Mouse (Mus musculus): ENCODE results near the gene Slc7a7. TPM values are rescaled to one million over a fixed set of nuclear protein-coding genes. Genes with fewer than 3 reads are reported as not detected.

Slc7a7 gene
- polyA plus RNA-seq, 1 experiment from 2014 or later = 51.0 TPM

- no peak overlapping the region for H3K9ac ChIP-seq
- WGBS = 59% methylated on average over 7 of the region's 7 CpGs
- H3K4me3 ChIP-seq (replicated peaks) = no peak overlapping the region
- H3K27ac ChIP-seq = no peak overlapping the region
- no peak overlapping the region for H3K4me2 ChIP-seq (replicated peaks)
- ATAC-seq = no peak
- H3K27me3 ChIP-seq (replicated peaks) = no peaks in the 10 kb centered on the region
- H3K4me1 ChIP-seq (replicated peaks) = peaks cover 3% of the 10 kb centered on the region; the same call in 1 of the 2 replicates
- H3K36me3 ChIP-seq = 0 out of 2 replicates have a peak, but pooled peaks cover 3% of the 10 kb centered on the region
- H3K9me3 ChIP-seq = no peaks in the 10 kb centered on the region
Observed at GRCm38 (mm10) chr14:54398528-54398916, 19.1 kb downstream of the Slc7a7 start.

- Histone ChIP-seq H3K4me3 (replicated peaks) (no peak overlapping the region), H3K9ac (no peak overlapping the region), H3K36me3 (0 out of 2 replicates have a peak, but pooled peaks cover 3% of the 10 kb centered on the region), H3K27me3 (replicated peaks) (no peaks in the 10 kb centered on the region), H3K9me3 (no peaks in the 10 kb centered on the region), H3K4me2 (replicated peaks) (no peak overlapping the region), H3K4me1 (replicated peaks) (peaks cover 3% of the 10 kb centered on the region; the same call in 1 of the 2 replicates), H3K27ac (no peak overlapping the region)
- ATAC-seq = no peak
- WGBS = 72% methylated on average over 7 of the region's 7 CpGs
Observed at GRCm38 (mm10) chr14:54397872-54398527, 19.6 kb downstream of the Slc7a7 start.

GRCm38 (mm10) chr14:54396685-54397084 is 20.9 kb downstream of the Slc7a7 start:
- H3K27ac ChIP-seq = no peak overlapping the region
- no peak overlapping the region for H3K4me2 ChIP-seq (replicated peaks)
- 63% methylated on average over 7 of the region's 7 CpGs for WGBS
- H3K9ac ChIP-seq = no peak overlapping the region
- no peaks in the 10 kb centered on the region; the same call in 1 of the 2 replicates for H3K4me1 ChIP-seq (replicated peaks)
- H3K36me3 ChIP-seq = 0 out of 2 replicates have a peak, but pooled peaks cover 3% of the 10 kb centered on the region
- ATAC-seq = no peak
- H3K9me3 ChIP-seq = no peaks in the 10 kb centered on the region
- H3K27me3 ChIP-seq (replicated peaks) = no peaks in the 10 kb centered on the region
- H3K4me3 ChIP-seq (replicated peaks) = no peak overlapping the region

GRCm38 (mm10) chr14:54394309-54394708 is 23.3 kb downstream of the Slc7a7 start:
- H3K9ac ChIP-seq = no peak overlapping the region
- H3K36me3 ChIP-seq = 0 out of 2 replicates have a peak, but pooled peaks cover 3% of the 10 kb centered on the region
- H3K27ac ChIP-seq = no peak overlapping the region
- H3K4me1 ChIP-seq (replicated peaks) = no peaks in the 10 kb centered on the region; the same call in 1 of the 2 replicates
- H3K27me3 ChIP-seq (replicated peaks) = no peaks in the 10 kb centered on the region
- no peak overlapping the region for H3K4me3 ChIP-seq (replicated peaks)
- H3K4me2 ChIP-seq (replicated peaks) = no peak overlapping the region
- no peak for ATAC-seq
- no peaks in the 10 kb centered on the region for H3K9me3 ChIP-seq

- Histone ChIP-seq H3K4me2 (replicated peaks) (no peak overlapping the region), H3K27me3 (replicated peaks) (no peaks in the 10 kb centered on the region), H3K36me3 (0 out of 2 replicates have a peak, but pooled peaks cover 3% of the 10 kb centered on the region), H3K9ac (no peak overlapping the region), H3K27ac (no peak overlapping the region), H3K4me3 (replicated peaks) (no peak overlapping the region), H3K4me1 (replicated peaks) (no peaks in the 10 kb centered on the region), H3K9me3 (no peaks in the 10 kb centered on the region)
- no peak for ATAC-seq
- WGBS = 84% methylated on average over 3 of the region's 3 CpGs
Observed at GRCm38 (mm10) chr14:54393794-54394193, 23.8 kb downstream of the Slc7a7 start.

GRCm38 (mm10) chr14:54390843-54391242 is 26.7 kb downstream of the Slc7a7 start:
- Histone ChIP-seq H3K36me3 (0 out of 2 replicates have a peak, but pooled peaks cover 3% of the 10 kb centered on the region), H3K4me3 (replicated peaks) (no peak overlapping the region), H3K9me3 (no peaks in the 10 kb centered on the region), H3K4me2 (replicated peaks) (no peak overlapping the region), H3K9ac (no peak overlapping the region), H3K4me1 (replicated peaks) (no peaks in the 10 kb centered on the region; the same call in 1 of the 2 replicates), H3K27me3 (replicated peaks) (no peaks in the 10 kb centered on the region), H3K27ac (no peak overlapping the region)
- 39% methylated on average over 6 of the region's 6 CpGs for WGBS
- ATAC-seq = no peak

- ATAC-seq = no peak
- Histone ChIP-seq H3K4me2 (replicated peaks) (no peak overlapping the region), H3K36me3 (no peaks in the 10 kb centered on the region), H3K9ac (no peak overlapping the region), H3K27ac (no peak overlapping the region), H3K4me3 (replicated peaks) (no peak overlapping the region), H3K4me1 (replicated peaks) (peaks cover 10% of the 10 kb centered on the region), H3K9me3 (no peaks in the 10 kb centered on the region), H3K27me3 (replicated peaks) (no peaks in the 10 kb centered on the region)
- 67% methylated on average over 6 of the region's 6 CpGs for WGBS
Observed at GRCm38 (mm10) chr14:54387546-54387945, 30.0 kb downstream of the Slc7a7 start.

GRCm38 (mm10) chr14:54385968-54386618 is 31.5 kb downstream of the Slc7a7 start:
- no peaks in the 10 kb centered on the region for H3K9me3 ChIP-seq
- no peak overlapping the region for H3K4me3 ChIP-seq (replicated peaks)
- no peak overlapping the region for H3K4me2 ChIP-seq (replicated peaks)
- H3K4me1 ChIP-seq (replicated peaks) = peaks cover 19% of the 10 kb centered on the region
- H3K36me3 ChIP-seq = no peaks in the 10 kb centered on the region
- no peak overlapping the region for H3K27ac ChIP-seq
- 75% methylated on average over 7 of the region's 7 CpGs for whole genome bisulfite sequencing
- no peak overlapping the region for H3K9ac ChIP-seq
- 0 out of 2 replicates have a peak, but pooled peaks have one; percentile 5 for ATAC-seq
- H3K27me3 ChIP-seq (replicated peaks) = no peaks in the 10 kb centered on the region

- H3K36me3 ChIP-seq = no peaks in the 10 kb centered on the region
- H3K4me1 ChIP-seq (replicated peaks) = peaks cover 29% of the 10 kb centered on the region
Observed at GRCm38 (mm10) chr14:54384396-54384795, 33.2 kb downstream of the Slc7a7 start.

GRCm38 (mm10) chr14:54383355-54383771 is 34.2 kb downstream of the Slc7a7 start:
- Histone ChIP-seq H3K9me3 (no peaks in the 10 kb centered on the region), H3K9ac (no peak overlapping the region), H3K36me3 (no peaks in the 10 kb centered on the region), H3K4me1 (replicated peaks) (peaks cover 29% of the 10 kb centered on the region), H3K27ac (peak overlapping the region; percentile 79; the same call in 1 of the 2 replicates), H3K4me2 (replicated peaks) (no peak overlapping the region; the same call in none of the 2 replicates), H3K27me3 (replicated peaks) (no peaks in the 10 kb centered on the region), H3K4me3 (replicated peaks) (no peak overlapping the region)
- peak; percentile 79 for ATAC-seq
- WGBS = 56% methylated on average over 4 of the region's 4 CpGs

More at GRCm38 (mm10) chr14:54384396-54384795, 33.2 kb downstream of the Slc7a7 start:
- H3K27me3 ChIP-seq (replicated peaks) = no peaks in the 10 kb centered on the region
- H3K27ac ChIP-seq = no peak overlapping the region
- no peaks in the 10 kb centered on the region for H3K9me3 ChIP-seq
- H3K4me2 ChIP-seq (replicated peaks) = no peak overlapping the region
- ATAC-seq = no peak
- 80% methylated on average over 8 of the region's 8 CpGs for WGBS
- no peak overlapping the region for H3K4me3 ChIP-seq (replicated peaks)
- no peak overlapping the region for H3K9ac ChIP-seq

- Histone ChIP-seq H3K9me3 (no peaks in the 10 kb centered on the region), H3K9ac (no peak overlapping the region), H3K4me2 (replicated peaks) (no peak overlapping the region), H3K36me3 (no peaks in the 10 kb centered on the region), H3K4me3 (replicated peaks) (no peak overlapping the region), H3K27ac (no peak overlapping the region; the same call in 1 of the 2 replicates), H3K4me1 (replicated peaks) (peaks cover 29% of the 10 kb centered on the region), H3K27me3 (replicated peaks) (no peaks in the 10 kb centered on the region)
- WGBS = 80% methylated on average over 9 of the region's 9 CpGs
- no peak for ATAC-seq
Observed at GRCm38 (mm10) chr14:54382641-54383040, 34.9 kb downstream of the Slc7a7 start.

- peak overlapping the region; percentile 22 for H3K4me2 ChIP-seq (replicated peaks)
- no peak overlapping the region for H3K4me3 ChIP-seq (replicated peaks)
- no peak overlapping the region for H3K9ac ChIP-seq
- 54% methylated on average over 10 of the region's 10 CpGs for WGBS
- ATAC-seq = peak; percentile 46
- H3K36me3 ChIP-seq = no peaks in the 10 kb centered on the region
- peaks cover 29% of the 10 kb centered on the region for H3K4me1 ChIP-seq (replicated peaks)
- peak overlapping the region; percentile 61 for H3K27ac ChIP-seq
- H3K27me3 ChIP-seq (replicated peaks) = no peaks in the 10 kb centered on the region
- H3K9me3 ChIP-seq = no peaks in the 10 kb centered on the region
Observed at GRCm38 (mm10) chr14:54381816-54382215, 35.8 kb downstream of the Slc7a7 start.

Measured in intestine, embryonic 15.5 days (tissue).